Mouse (Mus musculus) cerebellum, adult 18-20 months (tissue): ENCODE data around the gene Gm4565.
"Not testable (repeated sequence)": the region's sequence is repeated elsewhere in the genome, so short reads cannot be mapped to it uniquely, and the experiment has no call there.

Source experiments
- DNase-seq, 2 experiments: peaks; one replicate each; pipeline ENCODE4 v3.0.0; 2021

Gene Gm4565

GRCm38 (mm10) chr7:22588027-22588426, at the start of gene Gm4565:
Gene Gm4565, minus strand, starts transcription at chr7:22588127.
- DNase-seq, result not testable (repeated sequence)

DNA sequence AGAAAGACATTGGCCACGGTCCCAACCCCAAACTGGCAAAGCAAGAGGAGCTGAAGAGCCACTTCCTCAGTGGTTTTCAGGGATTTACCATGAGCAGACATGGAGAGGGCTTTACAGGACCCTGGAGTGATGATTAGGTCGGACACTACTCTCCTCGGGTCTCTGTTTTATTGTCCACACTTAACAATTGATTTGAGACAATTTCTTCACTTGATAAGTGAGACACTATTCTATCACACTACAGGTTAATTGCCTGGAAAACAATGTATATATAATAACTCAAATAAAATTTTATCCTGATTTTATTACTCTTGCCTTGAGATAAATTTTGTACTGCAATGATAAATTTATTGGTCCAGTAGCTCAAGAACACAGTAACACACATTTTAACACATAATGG, 22.7 kb downstream of the Gm4565 start, which contains the start of gene Gm4201:
Gene Gm4201 (minus strand): TSS at position 101 of the 400 bp plus-strand sequence.
- not testable (repeated sequence) for DNase-seq

GRCm38 (mm10) chr7:22534787-22535186, 53.1 kb downstream of the Gm4565 start, which contains the start of gene Gm8677:
Gene Gm8677, minus strand, starts transcription at chr7:22534887.
- not testable (repeated sequence) for DNase-seq
